Mouse (Mus musculus) MEL (cell line): ENCODE measurements around the gene Riok1.

Experiments used
- CHD2 ChIP-seq: IDR thresholded peaks from 2 replicates; pipeline ENCODE4 v1.6.1; 2011; ENCODE audit warnings: low read length, improper control_type of control experiment
- EP300 ChIP-seq, 2 experiments: IDR thresholded peaks; 2 replicates each; pipeline ENCODE4 v1.6.1; 2011; ENCODE audit warnings: improper control_type of control experiment in 2 of 2, low read length in 2 of 2, low read depth in 1 of 2, mild to moderate bottlenecking in 1 of 2
- JUND ChIP-seq: IDR thresholded peaks from 2 replicates; pipeline ENCODE4 v1.6.1; 2011; ENCODE audit warnings: low read depth, mild to moderate bottlenecking, improper control_type of control experiment, low read length
- MEF2A ChIP-seq: IDR thresholded peaks from 2 replicates; pipeline ENCODE4 v1.6.1; 2014; ENCODE audit warnings: low read depth, mild to moderate bottlenecking, inconsistent platforms, low read length, improper control_type of control experiment; ENCODE audit not compliant: poor library complexity, insufficient replicate concordance, severe bottlenecking; ENCODE audit errors: extremely low read depth
- RCOR1 ChIP-seq: IDR thresholded peaks from 2 replicates; pipeline ENCODE4 v1.6.1; 2012; ENCODE audit warnings: low read depth, mild to moderate bottlenecking, inconsistent platforms, low read length, improper control_type of control experiment
- TAL1 ChIP-seq: IDR thresholded peaks from 2 replicates; pipeline ENCODE4 v1.6.1; 2012; ENCODE audit warnings: mild to moderate bottlenecking, inconsistent platforms, low read length, moderate library complexity, mixed read lengths

- no peak for TF ChIP-seq JUND
- TF ChIP-seq TAL1: no peak
- no peak for TF ChIP-seq CHD2
- no peak for TF ChIP-seq MEF2A
- TF ChIP-seq EP300 (IDR thresholded peaks at IDR 0.05; ENCODE audit: low read depth in 1 of 2, low read length in 2 of 2): peak; percentile 13 to 38; a peak in 2 of 4 replicates
- no peak for TF ChIP-seq RCOR1
Measured at GRCm38 (mm10) chr13:38036343-38037043, at the start of gene Riok1.
